Mouse (Mus musculus) liver, embryonic 14 days (tissue): ENCODE data around the gene Ccdc155. TPM values are rescaled to one million over a fixed set of nuclear protein-coding genes. Genes with fewer than 3 reads are reported as not detected.

Experiments
- polyA plus RNA-seq: library from polyadenylated mRNA; depleted of rRNA; stranded (reverse); fragments of >200 nt; gene quantifications from 2 replicates; pipeline ENCODE4 v1.2.3, GENCODE M21; 2012; rRNA removed

The Ccdc155 gene
- 0.03 and 0.07 TPM in 2 replicates for polyA plus RNA-seq

DNA sequence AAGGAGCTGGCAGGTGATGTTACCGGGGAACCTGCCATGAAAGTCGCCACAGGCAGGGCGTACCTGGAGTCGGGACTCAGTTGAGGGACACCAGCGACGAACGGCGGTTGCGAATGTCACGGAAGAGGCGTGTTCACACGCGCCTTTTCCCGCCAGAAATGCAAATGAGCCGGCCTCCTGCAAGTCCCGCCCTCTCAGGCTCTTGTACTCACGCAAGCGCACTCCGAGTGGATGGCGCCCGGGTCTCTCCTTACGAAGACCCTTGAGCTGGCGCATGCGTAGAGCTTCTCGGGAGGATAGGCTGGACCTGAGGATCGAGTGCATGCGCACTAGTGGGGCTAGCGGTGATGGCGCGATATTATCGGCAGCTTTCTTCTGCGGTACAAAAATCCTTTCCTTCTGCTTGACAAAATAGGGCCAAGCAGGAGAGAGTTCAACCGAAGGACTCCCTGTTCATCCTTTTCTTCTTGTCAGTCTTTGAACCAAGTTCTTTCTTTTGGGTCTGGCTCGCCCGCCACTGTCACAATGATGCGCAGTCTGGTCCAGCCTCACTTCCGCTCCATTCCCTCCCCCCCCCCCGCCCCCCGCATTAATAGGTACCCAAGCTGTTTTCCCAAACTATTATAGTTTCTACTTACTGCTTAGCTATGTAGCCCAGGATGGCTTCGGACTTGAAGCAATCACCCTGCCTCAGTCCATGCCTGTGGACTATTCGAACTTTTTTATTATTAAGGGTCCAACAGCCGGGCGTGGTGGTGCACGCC lies at the start of gene Ccdc155:
Gene Ccdc155, minus strand, starts transcription at position 513 of the 764 bp plus-strand sequence.

DNA sequence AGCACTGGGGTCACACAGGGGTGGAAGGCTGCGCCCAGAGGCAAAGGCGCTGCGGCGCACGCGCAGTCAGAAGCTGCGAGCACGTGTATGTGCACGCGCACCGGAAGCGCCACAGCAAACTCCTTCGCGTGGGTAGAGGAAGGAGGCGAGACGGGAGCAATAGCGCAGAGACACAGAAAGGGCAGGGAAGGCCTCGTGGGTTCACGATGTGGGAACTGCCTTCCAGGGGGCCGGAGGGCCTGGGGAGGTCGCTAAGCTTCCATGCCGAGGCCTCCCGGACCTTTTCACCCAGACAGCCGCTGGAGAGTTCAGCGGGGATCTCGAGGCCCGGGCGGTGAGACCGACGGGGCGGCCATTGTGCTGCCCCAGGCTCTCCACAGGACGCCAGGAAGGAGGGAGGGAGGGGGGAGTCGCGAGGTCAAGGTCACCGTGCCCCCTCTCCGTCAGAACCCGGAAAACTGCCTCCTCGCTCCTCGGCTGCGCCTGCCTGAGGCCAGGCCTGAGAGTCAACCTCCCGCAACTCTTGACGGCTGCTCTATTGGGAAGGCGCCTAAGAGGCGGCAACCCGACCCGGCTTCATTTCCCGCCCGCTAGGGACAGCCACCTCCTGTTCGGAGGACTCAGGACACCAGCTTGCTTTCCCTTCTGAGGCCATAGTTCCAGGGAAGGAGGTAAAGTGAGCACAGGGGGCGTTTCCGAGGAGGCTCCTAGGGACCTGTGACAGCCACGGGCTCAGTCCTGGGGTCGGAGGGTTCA lies 36.1 kb upstream of the Ccdc155 start, which contains the start of gene Slc6a16:
Gene Slc6a16, plus strand, starts transcription at position 453 of the 756 bp plus-strand sequence.

GRCm38 (mm10) chr7:45238723-45239496 lies 34.2 kb upstream of the Ccdc155 start, which contains the start of gene Cd37:
Gene Cd37, minus strand, starts transcription at chr7:45239115.

GRCm38 (mm10) chr7:45215673-45216441 lies 11.2 kb upstream of the Ccdc155 start, which contains the start of gene Tead2:
Gene Tead2, plus strand, starts transcription at chr7:45215753.

DNA sequence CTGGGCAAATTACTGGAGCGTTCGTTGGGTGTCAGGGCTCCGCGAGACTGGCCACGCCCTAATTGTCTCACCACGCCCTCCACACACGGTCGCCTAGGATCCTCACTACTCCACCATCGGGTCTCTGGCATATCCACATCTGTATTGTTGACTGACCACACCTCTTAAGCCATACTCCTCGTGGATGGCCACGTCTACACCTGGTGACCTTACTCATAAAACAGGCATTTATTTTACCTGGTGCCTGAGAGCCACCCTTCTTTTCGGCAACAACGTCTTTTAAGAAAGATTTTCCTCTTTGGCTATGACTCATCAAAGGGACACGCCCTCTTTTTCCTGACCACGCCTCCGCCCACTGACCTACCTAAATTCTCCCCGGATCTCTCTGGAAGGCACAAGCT lies 7.2 kb upstream of the Ccdc155 start, which contains the start of gene Dkkl1:
Gene Dkkl1, minus strand, starts transcription at position 297 of the 401 bp plus-strand sequence.

GRCm38 (mm10) chr7:45180896-45181477 lies 23.7 kb downstream of the Ccdc155 start, which contains the start of gene Pth2:
Gene Pth2, plus strand, starts transcription at chr7:45180995.

GRCm38 (mm10) chr7:45179469-45179868 lies 25.2 kb downstream of the Ccdc155 start, which contains the start of gene Gfy:
Gene Gfy, minus strand, starts transcription at chr7:45179569.

GRCm38 (mm10) chr7:45163735-45164490 lies 40.8 kb downstream of the Ccdc155 start, which contains the start of gene Slc17a7:
Gene Slc17a7, plus strand, starts transcription at chr7:45163949.

GRCm38 (mm10) chr7:45154096-45154992 lies 50.3 kb downstream of the Ccdc155 start, which contains the start of the genes Pih1d1 and Aldh16a1:
Gene Pih1d1, plus strand, starts transcription at chr7:45154303.
Gene Aldh16a1, minus strand, starts transcription at chr7:45154584.

DNA sequence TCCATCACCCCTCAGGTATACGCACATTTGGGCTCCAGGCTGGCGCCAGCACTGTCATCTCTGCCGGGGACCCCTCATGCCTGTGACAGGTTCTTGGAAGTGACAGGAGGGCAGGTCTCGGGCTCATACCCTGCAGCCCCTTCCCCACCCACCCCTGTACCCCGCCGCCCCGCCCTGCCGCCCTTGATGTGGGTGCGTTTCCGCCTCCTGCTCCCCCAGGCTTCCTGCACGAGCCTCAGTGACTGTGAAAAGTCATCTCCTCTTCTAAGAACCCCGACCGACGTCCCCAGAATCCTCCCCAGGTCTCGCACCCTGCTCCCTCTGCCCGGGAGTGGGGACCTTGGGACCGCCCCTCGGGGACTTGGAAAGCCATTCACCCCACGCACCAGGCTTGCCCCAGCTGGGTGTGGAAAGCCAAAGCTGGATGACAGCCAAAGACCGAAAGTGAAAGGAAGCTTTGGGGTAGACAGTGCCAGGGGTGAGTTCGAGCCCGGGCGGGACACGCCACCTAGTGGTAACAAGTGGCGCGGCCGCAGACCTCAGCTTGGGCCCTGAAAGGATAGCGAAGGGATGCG lies 68.6 kb downstream of the Ccdc155 start, which contains the start of the genes Gm45713 and Flt3l:
Gene Gm45713, minus strand, starts transcription at position 239 of the 575 bp plus-strand sequence.
Gene Flt3l, minus strand, starts transcription at position 440 of the 575 bp plus-strand sequence.

Other genes starting within 250 kb of the Ccdc155 start
- gene Cpt1c, start 230.0 kb downstream of the Ccdc155 start, polyA plus RNA-seq: 1.8 and 2.3 TPM in 2 replicates
- 163 and 176 TPM in 2 replicates for gene Prmt1, start 218.3 kb downstream of the Ccdc155 start, polyA plus RNA-seq
- gene Irf3, start 207.2 kb downstream of the Ccdc155 start, polyA plus RNA-seq: 38.0 and 41.0 TPM in 2 replicates
- gene Bcl2l12, start 206.2 kb downstream of the Ccdc155 start, polyA plus RNA-seq: 10.2 and 11.7 TPM in 2 replicates
- 15.6 and 17.5 TPM in 2 replicates for gene Scaf1, start 188.5 kb downstream of the Ccdc155 start, polyA plus RNA-seq
- gene Rras, start 186.9 kb downstream of the Ccdc155 start, polyA plus RNA-seq: 15.6 and 17.7 TPM in 2 replicates
- gene Prr12, start 152.0 kb downstream of the Ccdc155 start, polyA plus RNA-seq: 1.9 and 2.5 TPM in 2 replicates
- 26.5 and 28.7 TPM in 2 replicates for gene Nosip, start 142.5 kb downstream of the Ccdc155 start, polyA plus RNA-seq
- gene Prrg2, start 142.2 kb downstream of the Ccdc155 start, polyA plus RNA-seq: 7.1 and 7.9 TPM in 2 replicates
- gene Rcn3, start 112.7 kb downstream of the Ccdc155 start, polyA plus RNA-seq: 18.0 and 23.0 TPM in 2 replicates
- gene Fcgrt, start 101.0 kb downstream of the Ccdc155 start, polyA plus RNA-seq: 15.3 and 17.0 TPM in 2 replicates
- gene Rps11, start 80.5 kb downstream of the Ccdc155 start, polyA plus RNA-seq: 329 and 425 TPM in 2 replicates
- 824 and 978 TPM in 2 replicates for gene Rpl13a, start 76.1 kb downstream of the Ccdc155 start, polyA plus RNA-seq
- gene Gm45713, start 68.7 kb downstream of the Ccdc155 start, polyA plus RNA-seq: 0.03 and 0.05 TPM in 2 replicates
- gene Flt3l, start 68.5 kb downstream of the Ccdc155 start, polyA plus RNA-seq: 11.3 and 12.1 TPM in 2 replicates
- gene Pih1d1, start 50.6 kb downstream of the Ccdc155 start, polyA plus RNA-seq: 33.3 and 38.1 TPM in 2 replicates
- gene Aldh16a1, start 50.3 kb downstream of the Ccdc155 start, polyA plus RNA-seq: 14.6 and 17.2 TPM in 2 replicates
- 0.02 TPM in 1 of 2 replicates, not detected in the other for gene Slc17a7, start 40.9 kb downstream of the Ccdc155 start, polyA plus RNA-seq
- gene Gfy, start 25.3 kb downstream of the Ccdc155 start, polyA plus RNA-seq: not detected in 2 replicates
- not detected in 2 replicates for gene Pth2, start 23.9 kb downstream of the Ccdc155 start, polyA plus RNA-seq
- 1.0 and 1.5 TPM in 2 replicates for gene Dkkl1, start 7.3 kb upstream of the Ccdc155 start, polyA plus RNA-seq
- 9.4 and 12.0 TPM in 2 replicates for gene Tead2, start 10.9 kb upstream of the Ccdc155 start, polyA plus RNA-seq
- gene Cd37, start 34.2 kb upstream of the Ccdc155 start, polyA plus RNA-seq: 8.7 and 11.7 TPM in 2 replicates
- 0.01 and 0.03 TPM in 2 replicates for gene Slc6a16, start 36.2 kb upstream of the Ccdc155 start, polyA plus RNA-seq
- not detected in 2 replicates for gene Slc6a21, start 72.6 kb upstream of the Ccdc155 start, polyA plus RNA-seq
- gene Trpm4, start 128.9 kb upstream of the Ccdc155 start, polyA plus RNA-seq: 0.95 and 1.2 TPM in 2 replicates
- 0.06 and 0.76 TPM in 2 replicates for gene Hrc, start 130.4 kb upstream of the Ccdc155 start, polyA plus RNA-seq
- 0.18 and 0.20 TPM in 2 replicates for gene Ppfia3, start 162.1 kb upstream of the Ccdc155 start, polyA plus RNA-seq
- gene Lin7b, start 165.7 kb upstream of the Ccdc155 start, polyA plus RNA-seq: 0.31 and 0.34 TPM in 2 replicates
- gene Snrnp70, start 190.8 kb upstream of the Ccdc155 start, polyA plus RNA-seq: 208 and 214 TPM in 2 replicates
- gene Kcna7, start 200.8 kb upstream of the Ccdc155 start, polyA plus RNA-seq: 0.01 TPM in 1 of 2 replicates, not detected in the other
- 0.17 and 0.23 TPM in 2 replicates for gene Ntf5, start 208.8 kb upstream of the Ccdc155 start, polyA plus RNA-seq
- not detected in 2 replicates for gene Lhb, start 215.9 kb upstream of the Ccdc155 start, polyA plus RNA-seq
- gene Gys1, start 230.0 kb upstream of the Ccdc155 start, polyA plus RNA-seq: 2.8 and 2.9 TPM in 2 replicates
- gene Ruvbl2, start 233.2 kb upstream of the Ccdc155 start, polyA plus RNA-seq: 66.7 and 69.1 TPM in 2 replicates